Mouse (Mus musculus) embryonic facial prominence, embryonic 11.5 days (tissue): Measurements from ENCODE around the gene Eprs. TPM values are rescaled to one million over a fixed set of nuclear protein-coding genes. Genes with fewer than 3 reads are reported as not detected.
"Not testable (repeated sequence)": the region's sequence is repeated elsewhere in the genome, so short reads cannot be mapped to it uniquely, and the experiment has no call there.

ENCODE experiments used
- ATAC-seq: fragments of 200-750 bp; cut with Nextera tagmentation; replicated peaks from 2 replicates; pipeline ENCODE4 v1.8.0; 2017; ENCODE audit warnings: low read depth; ENCODE audit not compliant: insufficient number of reproducible peaks, low FRiP score, low TSS enrichment
- DNase-seq: peaks from one replicate; pipeline ENCODE4 v3.0.0-alpha.2; 2015; ENCODE audit warnings: low spot score
- H3K27ac ChIP-seq: fragments of 300-500 bp; sonication (generic); replicated peaks from 2 replicates; pipeline ENCODE4 v1.5.1; 2014; ENCODE audit warnings: mild to moderate bottlenecking, low read depth, low read length, control low read depth
- H3K27me3 ChIP-seq: fragments of 300-500 bp; sonication (generic); 2 replicates; pipeline ENCODE4 v1.6.1; 2014; ENCODE audit warnings: mild to moderate bottlenecking, low read length, moderate library complexity, mixed read lengths; ENCODE audit not compliant: control insufficient read depth, insufficient read depth
- H3K36me3 ChIP-seq: fragments of 300-500 bp; sonication (generic); replicated peaks from 2 replicates; pipeline ENCODE4 v1.6.1; 2014; ENCODE audit warnings: low read depth, mild to moderate bottlenecking, low read length, moderate library complexity, mixed read lengths; ENCODE audit not compliant: control insufficient read depth, insufficient read depth
- H3K4me1 ChIP-seq: fragments of 300-500 bp; sonication (generic); 2 replicates; pipeline ENCODE4 v1.6.1; 2014; ENCODE audit warnings: low read length, mixed read lengths; ENCODE audit not compliant: control insufficient read depth, insufficient read depth
- H3K4me2 ChIP-seq: fragments of 300-500 bp; sonication (generic); 2 replicates; pipeline ENCODE4 v1.6.1; 2014; ENCODE audit warnings: low read depth, mild to moderate bottlenecking, control low read depth, low read length, moderate library complexity
- H3K4me3 ChIP-seq: fragments of 300-500 bp; sonication (generic); 2 replicates; pipeline ENCODE4 v1.5.1; 2014; ENCODE audit warnings: low read depth, low read length, control low read depth
- H3K9ac ChIP-seq: fragments of 300-500 bp; sonication (generic); replicated peaks from 2 replicates; pipeline ENCODE4 v1.6.1; 2014; ENCODE audit warnings: mild to moderate bottlenecking, control low read depth, low read length
- H3K9me3 ChIP-seq: fragments of 300-500 bp; sonication (generic); replicated peaks from 2 replicates; pipeline ENCODE4 v1.6.1; 2016; ENCODE audit warnings: mild to moderate bottlenecking, low read length, inconsistent platforms, mixed read lengths; ENCODE audit not compliant: control insufficient read depth
- WGBS: fragments of 180-500 bp; shearing (Covaris S2); extraction: QIAGEN DNeasy Blood & Tissue Kit; methylation state at CpG from one replicate; pipeline ENCODE4 v1.1.7; 2014; 5-methylcytosine and 5-hydroxymethylcytosine counted together
- polyA plus RNA-seq: library from polyadenylated mRNA; unstranded; fragments of >200 nt; fragmentation: Nextera tagmentation; extraction: Ambion mirVana; gene quantifications from 2 replicates; pipeline ENCODE4 v1.2.1, GENCODE M21; 2014

Gene Eprs
- polyA plus RNA-seq: 154 and 158 TPM in 2 replicates

- Histone ChIP-seq H3K27ac (peak within 1 kb of the TSS; percentile 75), H3K4me1 (no peaks in the 10 kb centered on the region), H3K4me2 (peak within 1 kb of the TSS; percentile 73), H3K36me3 (0 out of 2 replicates have a peak, but pooled peaks cover under 1% of the 10 kb centered on the region), H3K9ac (peak within 1 kb of the TSS; percentile 87), H3K4me3 (peak within 1 kb of the TSS; percentile 93), H3K9me3 (no peaks in the 10 kb centered on the region), H3K27me3 (no peaks in the 10 kb centered on the region)
- WGBS: under 1% methylated on average over 87 of the region's 92 CpGs
- DNase-seq: peak; percentile 99
- peak; percentile 94 for ATAC-seq
Measured at GRCm38 (mm10) chr1:185362677-185363520, at the start of gene Eprs. Eprs (plus strand) TSS chr1:185363044.

- ATAC-seq (no peak), DNase-seq (no peak)
- Histone ChIP-seq H3K4me3 (no peak overlapping the region), H3K9me3 (no peaks in the 10 kb centered on the region), H3K27ac (no peak overlapping the region), H3K4me1 (no peaks in the 10 kb centered on the region), H3K9ac (no peak overlapping the region), H3K36me3 (no peaks in the 10 kb centered on the region; the same call in 1 of the 2 replicates), H3K27me3 (no peaks in the 10 kb centered on the region), H3K4me2 (no peak overlapping the region)
- over 99% methylated on average over 4 of the region's 4 CpGs for WGBS
Measured at GRCm38 (mm10) chr1:185314546-185314945, 48.3 kb upstream of the Eprs start.

GRCm38 (mm10) chr1:185315846-185316568 is 46.8 kb upstream of the Eprs start:
- Histone ChIP-seq H3K27me3 (no peaks in the 10 kb centered on the region), H3K4me3 (no peak overlapping the region), H3K27ac (no peak overlapping the region), H3K9ac (no peak overlapping the region), H3K9me3 (no peaks in the 10 kb centered on the region), H3K4me1 (no peaks in the 10 kb centered on the region), H3K36me3 (no peaks in the 10 kb centered on the region; the same call in none of the 2 replicates), H3K4me2 (no peak overlapping the region)
- DNase-seq: no peak
- 90% methylated on average over 16 of the region's 16 CpGs for WGBS
- no peak for ATAC-seq

GRCm38 (mm10) chr1:185327754-185328345 is 35.0 kb upstream of the Eprs start:
- WGBS: 68% methylated on average over 3 of the region's 3 CpGs
- H3K9me3 ChIP-seq, DNase-seq, H3K4me1 ChIP-seq, ATAC-seq, H3K9ac ChIP-seq, H3K27ac ChIP-seq, H3K27me3 ChIP-seq, H3K36me3 ChIP-seq: not testable (repeated sequence)
- Histone ChIP-seq H3K4me3 (peak overlapping the region; percentile 84), H3K4me2 (peak overlapping the region; percentile 68; the same call in 1 of the 2 replicates)

GRCm38 (mm10) chr1:185328721-185329610 is 33.9 kb upstream of the Eprs start, which contains the start of gene Iars2:
Iars2 (minus strand) TSS chr1:185329396.
- WGBS: under 1% methylated on average over 76 of the region's 76 CpGs
- Histone ChIP-seq H3K4me2 (peak within 1 kb of the TSS; percentile 68), H3K27me3 (no peaks in the 10 kb centered on the region), H3K4me3 (peak within 1 kb of the TSS; percentile 84), H3K27ac (peak within 1 kb of the TSS; percentile 68), H3K4me1 (no peaks in the 10 kb centered on the region), H3K9ac (peak within 1 kb of the TSS; percentile 89), H3K36me3 (peaks cover 4% of the 10 kb centered on the region; the same call in 1 of the 2 replicates), H3K9me3 (no peaks in the 10 kb centered on the region)
- DNase-seq (peak; percentile 94), ATAC-seq (peak; percentile 87)

GRCm38 (mm10) chr1:185329851-185330250 is 33.0 kb upstream of the Eprs start:
- Histone ChIP-seq H3K4me1 (no peaks in the 10 kb centered on the region), H3K4me3 (no peak overlapping the region), H3K36me3 (peaks cover 4% of the 10 kb centered on the region; the same call in 1 of the 2 replicates), H3K9ac (no peak overlapping the region), H3K27ac (no peak overlapping the region), H3K9me3 (no peaks in the 10 kb centered on the region), H3K4me2 (no peak overlapping the region), H3K27me3 (no peaks in the 10 kb centered on the region)
- 93% methylated on average over 8 of the region's 8 CpGs for WGBS
- no peak for ATAC-seq
- no peak for DNase-seq

GRCm38 (mm10) chr1:185331364-185331763 is 31.5 kb upstream of the Eprs start:
- no peaks in the 10 kb centered on the region for H3K27me3 ChIP-seq
- H3K36me3 ChIP-seq: no peaks in the 10 kb centered on the region
- 56% methylated on average over 5 of the region's 5 CpGs for WGBS
- H3K27ac ChIP-seq: no peak overlapping the region
- H3K4me2 ChIP-seq: no peak overlapping the region
- no peak overlapping the region for H3K4me3 ChIP-seq
- no peak for ATAC-seq
- H3K9ac ChIP-seq: no peak overlapping the region
- no peak for DNase-seq
- no peaks in the 10 kb centered on the region for H3K4me1 ChIP-seq
- H3K9me3 ChIP-seq: no peaks in the 10 kb centered on the region
